Mouse (Mus musculus): Measurements from ENCODE around the gene Ndst4. TPM values are rescaled to one million over a fixed set of nuclear protein-coding genes. Genes with fewer than 3 reads are reported as not detected.

Gene Ndst4
- 10 to 100 TPM in 1 of 2 experiments, 1 to 10 TPM in 1; 9.1 to 10.3 TPM for total RNA-seq (2021)

DNA sequence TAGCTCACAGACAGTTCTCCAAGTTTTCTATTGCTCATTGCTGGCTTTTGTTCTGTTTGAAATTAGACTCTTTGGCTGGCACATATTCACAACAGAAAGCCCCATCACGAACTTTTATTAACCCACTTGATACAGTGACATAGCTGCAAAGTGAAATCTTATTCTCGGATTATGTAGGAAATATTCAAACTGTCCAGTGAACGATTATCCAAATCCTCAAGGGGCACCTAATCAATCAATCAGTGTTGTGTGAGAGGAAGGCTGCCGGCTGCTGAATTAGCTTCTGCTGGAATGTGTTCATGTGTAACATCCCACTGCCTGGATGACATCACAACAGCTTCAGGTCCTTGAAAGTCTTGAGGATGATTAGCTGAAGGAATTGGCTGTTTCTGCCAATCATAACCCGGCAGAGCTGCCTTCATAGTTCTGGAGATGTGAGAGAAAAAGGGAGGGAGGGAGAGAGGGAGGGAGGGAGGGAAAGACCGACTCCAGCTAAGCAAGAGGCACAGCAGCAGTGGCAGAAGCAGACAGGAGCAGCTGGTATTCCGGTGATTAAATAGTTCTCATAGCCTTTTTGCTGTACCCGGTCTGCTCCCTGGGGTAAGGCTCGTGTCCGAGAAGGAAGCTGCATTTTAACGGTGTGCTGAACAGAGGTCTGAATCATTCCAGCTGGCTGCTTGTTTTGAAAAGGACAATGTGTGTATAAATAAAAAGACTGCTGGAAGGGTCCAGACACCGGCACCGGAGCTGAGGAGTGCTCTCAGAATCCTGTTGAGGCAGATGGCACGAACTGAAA lies at the start of gene Ndst4:
TSS of gene Ndst4 (plus strand) at position 476 of the 796 bp plus-strand sequence.
- intact Hi-C loops (cut with DNase I) = no loop called here
- peak; percentile 3 to 8 for DNase-seq (ENCODE audit: extremely low spot score in 1 of 2, low spot score in 2 of 2)

DNA sequence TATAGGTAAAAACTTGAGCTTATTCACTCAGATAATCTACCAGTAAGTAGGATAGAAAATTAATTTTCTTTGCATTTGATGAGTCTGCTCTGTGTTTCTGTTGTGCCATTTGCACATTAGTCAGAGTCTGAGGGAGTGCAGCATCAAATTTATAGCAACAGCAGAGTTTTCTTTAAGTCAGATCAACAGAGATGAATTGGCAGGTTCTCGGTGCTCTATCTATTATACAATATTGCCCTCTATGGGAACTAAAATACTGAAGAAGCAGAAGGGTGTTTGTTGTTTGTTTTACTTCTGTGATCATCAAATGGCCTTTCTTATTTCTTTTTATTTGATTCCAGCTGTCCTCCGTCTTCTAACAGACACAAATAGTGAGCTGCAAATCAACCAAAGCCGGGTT lies 6.4 kb upstream of the Ndst4 start:
- DNase-seq (ENCODE audit: extremely low spot score in 1 of 2, low spot score in 2 of 2) = no peak
- intact Hi-C loops (cut with DNase I) = loop anchor here (5.0 kb wide), 1 partner anchor 790 kb away; no protein-coding TSS in a partner anchor

DNA sequence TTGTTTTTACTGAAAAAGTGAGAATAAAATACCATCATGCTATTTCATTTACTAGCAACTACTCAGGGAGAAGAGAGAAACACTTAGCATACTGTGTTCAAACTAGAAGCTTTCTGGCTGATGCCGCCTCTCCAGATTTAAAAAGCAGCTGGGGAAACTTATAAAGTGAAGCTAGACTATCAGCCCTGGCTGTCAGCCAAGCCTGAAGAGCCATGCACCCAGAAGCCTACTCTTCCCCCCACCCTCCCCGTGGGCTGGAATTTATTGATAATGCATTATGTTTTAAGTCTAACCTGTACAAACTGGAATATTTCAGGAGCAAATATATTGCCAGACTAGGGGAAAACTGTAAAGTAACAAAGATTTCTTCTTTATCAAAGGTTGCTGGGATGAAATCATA lies 2.6 kb downstream of the Ndst4 start:
- intact Hi-C loops (cut with DNase I) = no loop called here
- DNase-seq (ENCODE audit: extremely low spot score in 1 of 2, low spot score in 2 of 2) = peak in 1 of 2 experiments; percentile 16

DNA sequence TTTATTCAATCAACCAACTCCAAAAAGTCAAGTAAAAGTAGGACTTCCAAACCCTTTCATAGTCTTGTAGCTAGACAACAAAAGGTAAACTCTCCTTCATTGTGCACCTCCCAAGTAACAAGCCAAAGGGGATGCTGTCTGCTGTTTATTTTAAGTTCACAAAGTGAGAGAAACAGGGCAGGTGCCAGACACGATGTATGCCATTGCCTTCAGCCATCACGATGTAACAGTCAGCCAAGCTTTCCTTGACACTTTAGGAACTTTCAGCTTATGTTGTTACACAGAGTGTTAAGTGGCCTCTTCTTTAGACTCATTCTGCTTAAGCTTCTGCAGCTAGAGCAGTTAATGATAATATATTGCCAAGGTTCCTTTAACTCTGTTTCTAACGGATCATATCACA lies 3.1 kb downstream of the Ndst4 start:
- DNase-seq (ENCODE audit: extremely low spot score in 1 of 2, low spot score in 2 of 2) = no peak
- intact Hi-C loops (cut with DNase I) = no loop called here

DNA sequence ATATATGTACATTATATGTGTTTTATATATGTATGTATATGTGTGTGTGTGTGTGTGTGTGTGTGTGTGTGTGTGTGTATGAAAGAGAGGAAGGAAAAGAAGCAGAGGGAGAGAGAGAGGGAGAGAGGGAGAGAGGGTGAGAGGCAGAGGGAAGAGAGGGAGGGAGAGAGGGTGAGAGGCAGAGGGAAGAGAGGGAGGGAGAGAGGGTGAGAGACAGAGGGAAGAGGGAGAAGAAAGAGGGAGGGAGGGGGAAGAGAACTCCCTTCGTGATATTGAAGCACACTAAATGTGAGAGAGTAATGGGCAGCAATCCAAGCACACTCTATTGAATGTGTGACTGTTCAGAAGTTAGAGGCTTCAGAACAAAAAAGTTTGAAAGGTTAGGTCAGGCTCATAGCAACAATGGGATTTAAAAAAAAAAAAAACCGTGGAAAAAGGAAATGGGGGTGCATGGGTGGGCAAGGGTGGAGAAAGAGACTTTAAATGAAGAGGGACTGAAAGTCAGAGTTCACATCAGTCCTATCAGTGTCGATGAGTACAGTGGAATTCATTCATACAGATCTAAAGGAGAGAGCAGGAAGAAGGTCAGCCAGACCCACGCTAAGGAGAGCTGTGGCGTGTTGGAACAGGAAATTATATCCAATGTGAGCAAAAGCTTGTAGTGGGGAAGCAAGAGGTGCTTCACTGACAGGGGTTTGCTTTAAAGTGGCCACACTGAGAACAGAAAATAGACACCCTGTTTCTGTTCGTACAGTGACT lies 63.2 kb downstream of the Ndst4 start:
- intact Hi-C loops (cut with DNase I) = no loop called here
- no peak for DNase-seq (ENCODE audit: extremely low spot score in 1 of 2, low spot score in 2 of 2)

DNA sequence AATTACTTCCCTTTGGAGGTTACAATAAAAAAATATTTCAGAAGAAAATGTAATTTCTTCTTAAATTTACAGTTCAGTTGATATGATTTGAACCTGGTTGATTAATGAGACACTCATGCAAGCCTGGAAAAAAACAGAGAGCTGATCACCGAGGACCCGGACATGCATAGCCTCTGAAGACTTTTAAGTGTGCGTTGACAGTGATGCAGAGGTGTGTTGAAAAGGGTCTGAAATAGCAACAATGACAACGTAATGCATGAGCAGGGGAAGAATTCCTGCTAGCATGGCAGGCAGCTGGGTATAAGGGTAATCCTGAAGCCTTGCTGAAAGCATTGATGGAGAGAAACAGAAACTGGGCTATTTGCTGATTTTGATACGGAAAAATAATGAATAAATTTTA lies 106.2 kb downstream of the Ndst4 start:
- no peak for DNase-seq (ENCODE audit: extremely low spot score in 1 of 2, low spot score in 2 of 2)
- intact Hi-C loops (cut with DNase I) = no loop called here

DNA sequence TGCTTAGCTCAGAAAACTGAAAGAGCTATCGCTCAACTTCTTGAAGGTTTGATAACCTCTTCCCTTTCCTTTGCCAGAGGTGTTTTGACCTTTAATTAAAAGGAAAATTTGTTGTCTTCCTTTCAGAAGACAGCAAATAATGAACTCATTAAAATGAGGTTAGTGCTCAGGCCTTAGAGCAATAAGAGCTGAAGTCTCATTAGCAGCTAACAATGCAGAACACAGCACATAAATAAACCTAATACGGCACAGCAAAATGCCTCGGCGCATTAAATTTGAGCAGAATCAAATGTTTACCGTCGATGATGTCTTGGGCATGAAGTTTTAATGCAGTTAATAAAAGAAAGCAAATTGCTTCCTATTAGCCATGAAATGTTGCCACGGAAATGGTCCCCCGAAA lies 129.5 kb downstream of the Ndst4 start:
- DNase-seq (ENCODE audit: extremely low spot score in 1 of 2, low spot score in 2 of 2) = no peak
- intact Hi-C loops (cut with DNase I) = no loop called here

DNA sequence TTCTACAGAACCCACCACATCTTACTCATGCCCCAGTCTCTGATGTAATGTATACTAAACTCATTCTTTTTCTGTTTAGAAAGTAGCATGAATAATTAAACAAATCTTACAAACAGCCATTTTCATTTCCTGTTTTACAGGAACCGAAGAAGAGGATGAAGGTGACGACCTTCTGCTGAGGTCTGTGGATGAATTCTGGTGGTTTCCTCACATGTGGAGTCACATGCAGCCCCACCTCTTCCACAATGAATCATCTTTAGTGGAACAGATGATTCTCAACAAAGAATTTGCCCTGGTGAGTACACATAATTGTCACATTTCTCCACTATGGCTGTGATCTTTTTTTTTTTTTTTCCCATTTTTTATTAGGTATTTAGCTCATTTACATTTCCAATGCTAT lies 166.7 kb downstream of the Ndst4 start:
- no peak for DNase-seq (ENCODE audit: extremely low spot score in 1 of 2, low spot score in 2 of 2)
- intact Hi-C loops (cut with DNase I) = no loop called here

DNA sequence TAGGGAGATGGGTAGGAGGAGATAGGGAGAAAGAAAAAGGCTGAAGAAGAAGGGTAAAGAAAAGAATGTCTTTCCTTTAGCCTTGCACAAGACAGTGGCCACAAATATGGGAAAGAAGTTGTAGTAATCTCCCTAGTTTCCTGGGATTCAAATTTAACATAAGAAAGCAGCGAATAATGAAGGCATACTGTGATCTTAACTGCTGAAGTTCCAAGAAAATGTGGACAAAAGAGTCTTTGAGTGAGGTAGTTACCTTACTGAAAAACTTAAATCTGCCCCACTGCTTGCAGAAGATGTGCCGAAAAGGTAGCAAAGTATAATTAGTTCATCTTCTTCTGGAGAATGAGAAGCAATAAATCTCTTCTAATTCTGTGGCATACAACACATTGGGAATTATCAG lies 228.4 kb downstream of the Ndst4 start:
- intact Hi-C loops (cut with DNase I) = no loop called here
- no peak for DNase-seq (ENCODE audit: extremely low spot score in 1 of 2, low spot score in 2 of 2)

DNA sequence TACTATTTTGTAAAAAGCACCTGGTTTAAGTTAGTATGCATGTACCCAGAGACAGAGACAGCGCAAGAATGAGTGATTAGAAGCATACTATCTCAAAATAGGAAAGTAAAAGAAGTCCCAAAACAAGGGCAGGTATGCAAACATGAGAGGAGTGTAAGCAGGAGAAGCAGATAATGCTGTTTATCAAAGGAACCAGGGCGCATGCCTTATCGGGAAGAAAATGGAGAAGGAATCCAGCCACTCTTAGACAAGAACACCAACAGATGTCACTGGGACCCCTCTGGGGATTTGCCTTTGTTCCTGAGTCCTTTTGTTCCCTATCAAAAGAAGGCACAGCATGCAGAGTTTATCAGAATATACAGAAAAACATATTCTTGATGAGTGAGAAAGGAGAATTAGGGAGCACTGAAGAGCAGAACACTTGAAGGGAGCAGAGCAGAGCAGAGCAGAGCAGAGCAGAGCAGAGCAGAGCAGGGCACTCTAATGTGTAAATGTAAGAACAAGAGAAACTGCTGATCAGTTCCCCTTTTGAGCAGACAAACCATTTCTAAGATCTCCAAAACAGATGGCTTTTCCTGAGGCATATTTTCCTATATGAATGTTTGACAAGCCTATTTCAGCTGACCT lies 251.2 kb downstream of the Ndst4 start:
- DNase-seq (ENCODE audit: extremely low spot score in 1 of 2, low spot score in 2 of 2) = no peak
- intact Hi-C loops (cut with DNase I) = no loop called here

DNA sequence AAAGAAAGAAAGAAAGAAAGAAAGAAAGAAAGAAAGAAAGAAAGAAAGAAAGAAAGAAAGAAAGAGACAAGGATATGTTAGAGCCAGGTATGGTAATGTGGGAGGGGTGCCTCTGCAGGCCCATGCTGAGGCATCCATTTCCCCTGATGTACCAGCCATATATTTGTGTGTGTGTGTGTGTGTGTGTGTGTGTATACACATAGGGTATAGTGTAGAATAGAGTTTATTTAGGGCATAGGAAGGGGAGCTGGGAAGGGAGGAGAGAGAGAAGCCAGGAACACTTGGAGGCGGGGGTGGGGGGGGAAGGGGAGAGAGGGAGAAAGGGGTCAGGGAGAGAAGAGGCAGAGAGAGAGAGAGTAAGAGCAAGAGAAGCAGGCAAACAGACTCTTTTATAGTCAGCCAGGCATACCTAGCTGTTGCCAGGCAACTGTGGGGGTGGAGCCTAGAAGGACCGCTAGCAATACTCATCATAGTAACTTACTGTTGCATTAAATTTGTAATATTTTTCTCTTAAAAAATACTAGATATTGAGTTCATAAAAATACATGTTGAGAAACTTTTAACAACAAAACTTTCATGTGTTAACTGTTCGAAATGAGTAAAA lies 256.3 kb downstream of the Ndst4 start:
- no peak for DNase-seq (ENCODE audit: extremely low spot score in 1 of 2, low spot score in 2 of 2)
- intact Hi-C loops (cut with DNase I) = no loop called here

DNA sequence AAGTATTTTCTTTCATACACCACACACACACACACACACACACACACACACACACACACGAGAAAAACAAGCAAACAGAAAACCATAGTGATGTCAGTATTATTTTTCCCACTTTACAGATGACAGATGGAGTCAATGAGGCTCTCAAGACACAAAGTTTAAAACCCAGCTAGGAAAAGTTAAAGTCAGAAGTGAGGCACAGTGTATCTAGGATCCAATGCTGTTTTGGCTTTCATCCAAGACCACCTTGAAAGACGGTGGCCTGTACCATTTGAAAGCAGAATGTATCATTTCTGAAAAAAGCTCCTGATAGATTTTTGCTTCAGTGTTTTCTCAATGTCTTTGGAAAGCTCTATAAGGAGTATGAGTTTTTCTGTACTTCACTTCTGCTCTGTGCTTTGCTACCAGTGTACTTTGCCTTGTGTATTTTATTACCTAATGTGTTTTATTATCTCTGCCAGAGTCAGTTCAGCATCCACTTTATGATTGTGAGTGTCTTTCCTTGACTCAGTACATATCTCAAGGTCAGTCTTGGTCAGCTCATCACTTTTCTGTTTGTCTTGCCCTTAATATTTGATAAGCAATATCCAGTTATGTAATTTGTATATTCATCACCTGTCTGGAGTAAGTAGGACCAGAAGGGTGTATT lies 257.1 kb downstream of the Ndst4 start:
- DNase-seq (ENCODE audit: extremely low spot score in 1 of 2, low spot score in 2 of 2) = no peak
- intact Hi-C loops (cut with DNase I) = no loop called here

DNA sequence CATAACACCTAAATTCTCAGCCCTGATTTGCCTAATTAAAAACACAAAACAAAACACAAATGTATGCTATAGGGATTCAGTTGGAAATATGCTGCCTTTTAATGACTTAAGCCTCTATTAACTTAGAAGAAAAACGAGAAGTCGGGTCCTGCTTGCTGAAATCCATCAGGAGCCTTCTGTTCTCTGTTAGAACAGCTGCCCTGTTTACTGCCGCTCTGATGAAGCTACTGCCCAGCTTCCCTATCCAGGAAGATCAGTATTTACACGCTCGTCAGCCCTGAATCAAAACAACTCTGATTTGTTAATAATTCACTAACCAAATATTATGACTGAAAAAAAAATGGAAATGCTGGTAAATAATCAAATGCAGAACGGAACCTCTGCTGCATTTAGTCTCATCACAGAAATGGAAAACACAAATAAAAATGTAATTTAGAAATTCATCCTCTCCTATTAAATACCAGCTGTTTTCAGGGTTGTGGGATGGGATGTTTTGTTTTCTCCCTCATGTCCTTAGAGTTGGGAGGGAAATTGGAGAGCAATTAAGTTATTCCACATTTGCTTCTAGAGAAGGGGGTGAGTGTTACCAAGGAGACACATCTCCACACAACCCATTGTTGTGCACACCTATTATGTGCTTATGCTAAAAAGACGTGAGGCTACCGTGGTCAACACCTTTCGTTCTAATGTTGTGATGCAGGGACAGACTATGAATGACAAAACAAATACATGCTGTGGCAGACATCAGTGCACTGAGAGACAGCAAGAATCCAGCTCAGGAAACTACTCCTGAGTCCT lies 270.3 kb downstream of the Ndst4 start:
- intact Hi-C loops (cut with DNase I) = no loop called here
- DNase-seq (ENCODE audit: extremely low spot score in 1 of 2, low spot score in 2 of 2) = no peak

DNA sequence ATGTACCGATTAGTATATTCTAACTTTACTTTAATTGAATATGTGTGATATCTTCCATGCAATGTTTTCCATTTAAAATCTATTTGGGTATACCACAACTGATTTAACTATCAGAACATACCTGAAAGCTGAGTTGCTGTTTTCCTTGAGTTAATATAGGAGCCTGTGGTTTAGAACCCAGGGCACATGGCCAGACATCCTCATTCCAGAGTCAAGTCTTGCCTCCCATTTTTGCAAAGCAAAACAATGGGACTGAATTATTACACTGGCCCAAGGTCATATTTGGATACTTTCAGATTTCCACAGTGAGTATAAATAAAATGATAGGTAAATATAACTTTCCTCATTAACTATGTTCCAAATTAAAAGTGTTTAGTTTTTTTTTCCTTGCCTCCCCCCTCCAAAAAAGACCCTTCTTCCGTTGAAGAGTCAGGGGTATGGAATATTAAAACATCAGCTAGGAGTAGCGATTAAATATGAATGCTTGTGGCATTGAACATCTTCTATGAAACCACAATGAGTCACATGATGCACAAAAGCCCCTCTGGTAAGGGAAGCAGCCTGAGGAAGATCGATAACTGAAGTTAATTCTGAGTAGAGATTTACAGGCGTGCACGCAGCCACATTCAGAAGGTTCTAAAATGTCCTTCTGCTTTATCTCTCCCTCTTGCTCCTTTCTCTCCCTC lies 271.5 kb downstream of the Ndst4 start:
- no peak for DNase-seq (ENCODE audit: extremely low spot score in 1 of 2, low spot score in 2 of 2)
- intact Hi-C loops (cut with DNase I) = no loop called here

DNA sequence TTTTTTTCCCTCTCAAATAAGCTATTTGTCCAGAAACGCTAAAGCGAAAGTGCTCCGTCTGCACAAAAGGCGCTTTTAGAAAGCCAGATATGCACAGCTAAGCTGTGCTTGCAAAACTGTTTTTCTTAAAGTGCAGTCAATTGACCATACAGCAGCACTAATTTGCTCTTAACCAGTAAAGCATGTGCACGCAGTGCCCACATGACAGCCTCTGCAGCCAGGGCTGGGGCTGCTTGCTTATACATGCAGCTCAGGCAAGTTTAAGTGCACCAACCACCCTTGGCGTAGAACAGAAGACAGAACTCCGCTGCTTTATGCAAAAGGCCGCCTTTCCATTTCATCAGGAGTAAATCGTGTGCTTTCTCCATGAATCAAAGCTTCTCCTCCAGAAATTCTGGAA lies 275.0 kb downstream of the Ndst4 start:
- DNase-seq (ENCODE audit: extremely low spot score in 1 of 2, low spot score in 2 of 2) = peak; percentile 1 to 17
- intact Hi-C loops (cut with DNase I) = no loop called here

DNA sequence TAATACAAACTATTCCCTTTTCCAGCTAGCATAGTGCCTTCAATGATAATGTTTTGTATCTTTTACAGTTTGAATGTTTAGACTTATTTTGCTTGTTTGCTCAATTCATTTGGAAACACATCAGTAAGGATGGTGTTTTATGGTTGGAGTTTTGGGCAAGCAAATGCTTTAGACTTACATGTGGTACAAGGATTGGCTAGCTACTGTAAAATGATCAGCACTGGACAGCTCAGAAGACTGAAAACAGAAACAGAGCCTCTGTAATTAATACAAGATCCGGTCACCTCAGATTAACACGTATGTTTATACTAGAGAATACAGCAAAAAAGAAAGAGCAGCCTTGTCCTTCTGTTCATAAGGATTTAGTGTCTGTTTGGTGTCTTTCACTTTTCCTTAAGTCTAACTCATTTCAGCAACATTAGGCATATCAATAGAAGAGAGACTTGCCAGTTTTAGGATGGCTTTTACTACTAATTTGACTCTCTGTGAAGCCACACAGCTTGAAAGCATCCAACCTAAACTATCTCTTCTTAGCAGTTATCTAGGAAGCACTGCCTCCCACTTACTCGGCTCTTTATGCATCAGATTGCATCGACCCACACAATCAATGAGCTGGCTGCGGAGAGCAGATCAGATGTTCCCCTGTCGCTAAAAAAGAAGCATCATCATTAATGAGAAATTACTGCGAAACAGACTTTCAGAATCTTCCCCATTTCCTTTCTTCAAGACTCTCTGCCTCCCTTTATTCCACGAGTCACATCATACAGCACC lies 279.8 kb downstream of the Ndst4 start:
- peak in 1 of 2 experiments; percentile 1 for DNase-seq (ENCODE audit: extremely low spot score in 1 of 2, low spot score in 2 of 2)
- intact Hi-C loops (cut with DNase I) = no loop called here

DNA sequence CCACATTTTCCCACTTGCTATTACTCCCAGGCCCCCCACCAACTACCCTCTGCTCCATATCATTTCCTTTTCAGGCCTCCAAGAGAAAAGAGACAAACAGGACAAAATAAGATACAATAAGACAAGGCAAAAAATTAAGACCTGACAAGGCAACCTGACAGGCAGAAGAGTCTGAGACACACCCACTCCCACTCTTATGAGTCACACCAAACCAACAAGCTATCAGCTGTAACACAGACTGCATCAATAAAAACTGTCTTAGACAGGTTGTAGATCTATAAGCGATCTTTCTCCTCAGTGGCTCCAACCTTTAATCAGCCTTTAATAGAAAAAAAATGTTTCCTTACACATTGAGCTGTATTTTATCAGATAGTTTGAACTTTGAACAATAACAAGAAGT lies 280.7 kb downstream of the Ndst4 start:
- intact Hi-C loops (cut with DNase I) = no loop called here
- no peak for DNase-seq (ENCODE audit: extremely low spot score in 1 of 2, low spot score in 2 of 2)
